Mouse (Mus musculus) frontal cortex, postnatal 36 days (tissue): ENCODE measurements at regions not wholly inside any gene's neighbourhood (a gene's known extent, or its start where the extent isn't known, plus 50 kb on each side); places are given as distances from the start of the nearest gene placed in this dataset.

ENCODE experiments used
- DNase-seq, 2 experiments: peaks; one replicate each; pipeline ENCODE4 v3.0.0; 2022; ENCODE audit warnings: low spot score in 2 of 2

DNA sequence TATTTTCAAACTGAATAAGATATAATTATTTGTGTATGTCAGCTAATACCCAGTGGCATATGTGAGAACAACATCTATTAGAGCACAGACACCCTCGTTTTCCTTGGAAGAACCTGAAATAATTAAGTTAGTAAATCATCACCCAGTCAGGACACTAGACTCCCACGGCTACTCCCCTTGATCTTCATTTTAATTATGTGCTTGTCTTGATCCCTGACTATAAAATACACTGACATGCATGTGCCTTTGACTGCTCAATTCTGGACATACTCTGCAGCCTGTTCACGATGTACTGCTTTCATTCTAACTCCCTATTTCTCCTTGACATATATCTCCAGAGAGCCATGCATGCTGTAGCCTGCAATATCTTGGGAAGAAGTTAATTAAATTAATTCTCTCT is 232.7 kb upstream of the Atxn7l3b start:
- no peak for DNase-seq

DNA sequence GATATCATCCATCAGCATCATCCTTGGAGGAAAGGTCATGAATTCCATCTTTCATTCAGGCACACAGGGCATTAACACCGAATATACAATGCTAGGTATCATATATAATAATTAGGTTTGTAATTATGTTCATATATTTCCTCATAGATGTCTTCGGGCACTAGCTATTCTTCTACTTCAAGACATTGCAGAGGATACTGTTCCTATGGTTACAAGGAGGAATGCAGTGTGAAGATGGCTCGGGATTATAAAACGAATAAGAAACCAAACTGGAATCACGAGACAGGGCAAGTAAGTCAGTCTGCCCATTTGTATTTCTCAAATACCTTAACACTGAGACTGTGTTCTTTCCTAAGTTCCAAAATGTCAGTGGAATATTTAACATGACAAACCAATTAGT is 231.3 kb upstream of the Atxn7l3b start:
- DNase-seq = no peak

DNA sequence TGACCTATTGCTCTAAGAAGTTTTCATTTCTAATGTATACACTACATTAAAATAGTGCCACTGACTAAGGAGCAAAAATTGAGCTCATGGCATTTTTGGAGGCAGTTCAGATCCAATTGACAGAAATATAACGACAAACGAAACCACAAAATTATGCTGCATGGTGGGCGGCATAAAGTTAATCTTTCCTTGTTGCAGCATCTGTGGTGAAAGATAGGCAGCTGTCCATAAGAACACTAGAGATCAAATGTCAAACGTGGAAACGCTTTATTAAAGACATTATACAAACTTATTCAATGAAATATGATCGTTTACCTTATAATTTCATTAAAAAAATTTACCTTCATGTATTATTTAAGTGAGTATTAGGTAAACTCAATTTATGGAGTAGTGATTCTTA is 230.2 kb upstream of the Atxn7l3b start:
- no peak for DNase-seq

DNA sequence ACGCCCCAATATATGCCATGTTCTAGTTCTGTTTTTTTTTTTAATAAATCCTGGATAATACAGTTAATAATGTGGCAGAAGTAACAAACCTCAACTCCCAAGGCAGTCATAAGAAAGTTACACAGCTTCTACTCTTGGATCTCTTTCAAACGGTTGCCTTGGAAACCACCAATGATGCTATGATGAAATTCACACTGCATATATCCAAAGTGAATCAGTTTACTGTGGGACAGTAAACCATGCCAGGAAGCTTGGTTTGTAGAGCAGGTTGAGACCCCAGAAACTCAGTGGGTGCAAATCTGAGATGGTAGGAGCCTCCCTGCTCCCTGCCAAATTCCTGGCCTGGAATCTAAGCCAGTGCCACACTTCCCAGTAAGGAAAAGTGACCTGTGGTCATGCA is 212.8 kb upstream of the Atxn7l3b start:
- peak; percentile 3 to 59 for DNase-seq

GRCm38 (mm10) chr10:113114999-113115398 is 186.2 kb upstream of the Atxn7l3b start:
- no peak for DNase-seq

GRCm38 (mm10) chr10:113105771-113106430 is 177.1 kb upstream of the Atxn7l3b start:
- peak; percentile 1 to 15 for DNase-seq

GRCm38 (mm10) chr10:113105301-113105700 is 176.5 kb upstream of the Atxn7l3b start:
- no peak for DNase-seq
